Mouse (Mus musculus): Measurements from ENCODE around the gene Tmem120b. TPM values are rescaled to one million over a fixed set of nuclear protein-coding genes. Genes with fewer than 3 reads are reported as not detected.
A peak's percentile ranks its signal among the peaks of the same experiment; 100 is the strongest.

Tmem120b gene
- polyA plus RNA-seq, 2 experiments = 13.8 to 21.0 TPM

- H3K4me2 ChIP-seq (replicated peaks; ENCODE audit: low read depth, low read length, severe bottlenecking) = no peak overlapping the region
- ATAC-seq (ENCODE audit: low FRiP score, low read depth) (peak; percentile 78), DNase-seq (ENCODE audit: low spot score) (peak; percentile 83)
- H3K9ac ChIP-seq (ENCODE audit: low read depth, low read length, severe bottlenecking) = no peak overlapping the region
- H3K27ac ChIP-seq (replicated peaks; ENCODE audit: low read depth, low read length) = no peak overlapping the region
- 16% methylated on average over 6 of the region's 6 CpGs for WGBS
- H3K36me3 ChIP-seq (ENCODE audit: control insufficient read depth, insufficient read depth, low read length) = no peaks in the 10 kb centered on the region
- H3K27me3 ChIP-seq (ENCODE audit: control insufficient read depth, insufficient read depth, low read length) = no peaks in the 10 kb centered on the region
- no peaks in the 10 kb centered on the region for H3K9me3 ChIP-seq (ENCODE audit: control insufficient read depth, low read length)
- no peak for TF ChIP-seq POLR2A (IDR thresholded peaks at IDR 0.05; ENCODE audit: borderline replicate concordance, extremely low read depth, insufficient read depth, insufficient read length)
- H3K4me3 ChIP-seq (replicated peaks; ENCODE audit: low read length) = no peak overlapping the region
- no peaks in the 10 kb centered on the region for H3K4me1 ChIP-seq (ENCODE audit: control insufficient read depth, insufficient read depth, low read length)
These were observed 720 bp upstream of the Tmem120b start for GRCm38 (mm10) chr5:123067395-123067995.

DNA sequence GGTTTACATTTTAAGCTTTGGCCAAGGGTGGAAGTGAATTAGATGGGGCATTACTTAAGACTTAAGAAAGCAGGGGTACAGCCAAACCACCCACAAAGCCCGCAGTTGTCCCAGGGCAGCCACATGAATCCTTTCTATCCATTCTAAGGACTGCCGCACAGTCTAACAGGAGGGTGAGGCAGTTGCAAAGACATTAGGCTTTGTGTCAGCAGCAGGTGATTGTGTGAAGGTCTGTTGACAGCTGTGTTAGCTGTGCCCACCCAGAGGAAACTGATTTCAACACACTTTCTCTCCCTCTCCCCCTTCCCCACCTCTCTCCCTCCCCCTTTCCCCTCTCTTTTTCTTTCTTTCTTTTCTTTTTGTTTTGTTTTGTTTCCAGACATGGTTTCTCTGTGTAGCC is 499 bp downstream of the Tmem120b start:
- no peaks in the 10 kb centered on the region for H3K27me3 ChIP-seq (ENCODE audit: control insufficient read depth, insufficient read depth, low read length)
- no peak overlapping the region for H3K27ac ChIP-seq (replicated peaks; ENCODE audit: low read depth, low read length)
- no peak for ATAC-seq (ENCODE audit: low FRiP score, low read depth)
- 97% methylated on average over 2 of the region's 2 CpGs for WGBS
- H3K4me2 ChIP-seq (replicated peaks; ENCODE audit: low read depth, low read length, severe bottlenecking) = no peak overlapping the region
- H3K9me3 ChIP-seq (ENCODE audit: control insufficient read depth, low read length) = no peaks in the 10 kb centered on the region
- no peaks in the 10 kb centered on the region for H3K4me1 ChIP-seq (ENCODE audit: control insufficient read depth, insufficient read depth, low read length)
- no peak for TF ChIP-seq POLR2A (IDR thresholded peaks at IDR 0.05; ENCODE audit: borderline replicate concordance, extremely low read depth, insufficient read depth, insufficient read length)
- H3K9ac ChIP-seq (ENCODE audit: low read depth, low read length, severe bottlenecking) = no peak overlapping the region
- no peaks in the 10 kb centered on the region for H3K36me3 ChIP-seq (ENCODE audit: control insufficient read depth, insufficient read depth, low read length)
- no peak overlapping the region for H3K4me3 ChIP-seq (replicated peaks; ENCODE audit: low read length)
- no peak for DNase-seq (ENCODE audit: low spot score)

- peaks cover 24% of the 10 kb centered on the region for H3K4me1 ChIP-seq (ENCODE audit: control insufficient read depth, insufficient read depth, low read length)
- peak overlapping the region; percentile 77 for H3K4me3 ChIP-seq (replicated peaks; ENCODE audit: low read length)
- 11% methylated on average over 27 of the region's 45 CpGs for WGBS
- no peaks in the 10 kb centered on the region for H3K9me3 ChIP-seq (ENCODE audit: control insufficient read depth, low read length)
- peak overlapping the region; percentile 93 for H3K4me2 ChIP-seq (replicated peaks; ENCODE audit: low read depth, low read length, severe bottlenecking)
- H3K27ac ChIP-seq (replicated peaks; ENCODE audit: low read depth, low read length) = peak overlapping the region; percentile 71
- ATAC-seq (ENCODE audit: low FRiP score, low read depth) = peak; percentile 95
- TF ChIP-seq POLR2A (IDR thresholded peaks at IDR 0.05; ENCODE audit: borderline replicate concordance, extremely low read depth, insufficient read depth, insufficient read length) = peak; percentile 63; the same call in 1 of the 2 replicates
- peak; percentile 92 for DNase-seq (ENCODE audit: low spot score)
- peak overlapping the region; percentile 68 for H3K9ac ChIP-seq (ENCODE audit: low read depth, low read length, severe bottlenecking)
- no peaks in the 10 kb centered on the region for H3K27me3 ChIP-seq (ENCODE audit: control insufficient read depth, insufficient read depth, low read length)
- no peaks in the 10 kb centered on the region for H3K36me3 ChIP-seq (ENCODE audit: control insufficient read depth, insufficient read depth, low read length)
These were observed 7.6 kb downstream of the Tmem120b start for GRCm38 (mm10) chr5:123075576-123076418.

DNA sequence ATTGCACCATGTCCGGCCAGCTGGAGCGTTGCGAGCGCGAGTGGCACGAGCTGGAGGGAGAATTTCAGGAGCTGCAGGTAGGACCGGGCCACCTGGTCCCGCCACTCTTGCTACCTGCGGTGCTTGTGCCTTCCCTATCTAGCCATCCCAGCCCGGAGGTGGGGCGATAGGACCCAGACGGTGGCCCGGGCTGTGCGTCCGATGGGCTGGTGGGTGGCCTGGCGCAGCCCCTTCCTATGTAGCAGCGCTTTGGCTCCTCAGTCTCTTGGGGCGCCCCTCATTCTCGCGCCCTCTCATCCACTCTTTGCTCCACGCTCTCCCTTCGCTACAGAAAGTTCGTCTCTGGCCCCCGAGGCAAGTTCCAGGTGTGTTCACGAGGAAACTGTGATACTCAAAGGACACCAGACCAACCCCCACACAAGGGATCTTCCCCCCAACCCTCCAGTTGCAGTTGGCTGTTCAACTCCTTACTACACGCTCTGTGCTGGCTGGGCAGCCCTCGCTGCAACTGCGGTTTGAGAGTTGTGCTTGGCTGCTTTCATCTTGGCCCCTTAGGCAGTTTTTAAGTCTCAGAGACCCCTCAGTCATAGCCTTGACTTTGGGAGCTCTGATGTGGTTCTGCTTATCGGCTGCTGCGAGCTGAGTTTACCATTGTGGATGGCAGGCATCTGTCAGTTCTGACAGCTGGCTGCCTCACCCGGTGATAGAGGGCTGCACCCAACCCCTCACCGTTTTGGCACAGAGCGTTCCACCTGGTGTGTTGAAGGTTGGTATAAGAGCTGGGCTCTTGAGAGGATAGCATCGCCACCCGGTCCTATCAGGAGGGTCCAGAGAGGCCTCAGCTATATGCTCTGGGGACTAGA is 8.4 kb downstream of the Tmem120b start:
- Histone ChIP-seq H3K9ac (ENCODE audit: low read depth, low read length, severe bottlenecking) (peak overlapping the region; percentile 68), H3K27ac (replicated peaks; ENCODE audit: low read depth, low read length) (peak overlapping the region; percentile 71), H3K9me3 (ENCODE audit: control insufficient read depth, low read length) (no peaks in the 10 kb centered on the region), H3K4me1 (ENCODE audit: control insufficient read depth, insufficient read depth, low read length) (peaks cover 24% of the 10 kb centered on the region), H3K4me2 (replicated peaks; ENCODE audit: low read depth, low read length, severe bottlenecking) (peak overlapping the region; percentile 93), H3K27me3 (ENCODE audit: control insufficient read depth, insufficient read depth, low read length) (no peaks in the 10 kb centered on the region), H3K36me3 (ENCODE audit: control insufficient read depth, insufficient read depth, low read length) (no peaks in the 10 kb centered on the region), H3K4me3 (replicated peaks; ENCODE audit: low read length) (peak overlapping the region; percentile 77)
- DNase-seq (ENCODE audit: low spot score) = peak; percentile 45
- ATAC-seq (ENCODE audit: low FRiP score, low read depth) = peak; percentile 80
- 4% methylated on average over 24 of the region's 35 CpGs for WGBS
- no peak for TF ChIP-seq POLR2A (IDR thresholded peaks at IDR 0.05; ENCODE audit: borderline replicate concordance, extremely low read depth, insufficient read depth, insufficient read length)

GRCm38 (mm10) chr5:123079568-123079967 is 11.4 kb downstream of the Tmem120b start:
- H3K36me3 ChIP-seq (ENCODE audit: control insufficient read depth, insufficient read depth, low read length) = no peaks in the 10 kb centered on the region
- WGBS = 72% methylated on average over 1 of the region's 1 CpGs
- H3K4me2 ChIP-seq (replicated peaks; ENCODE audit: low read depth, low read length, severe bottlenecking) = no peak overlapping the region
- H3K4me1 ChIP-seq (ENCODE audit: control insufficient read depth, insufficient read depth, low read length) = peaks cover 24% of the 10 kb centered on the region
- DNase-seq (ENCODE audit: low spot score) (no peak), ATAC-seq (ENCODE audit: low FRiP score, low read depth) (no peak)
- no peak overlapping the region for H3K27ac ChIP-seq (replicated peaks; ENCODE audit: low read depth, low read length)
- H3K9me3 ChIP-seq (ENCODE audit: control insufficient read depth, low read length) = no peaks in the 10 kb centered on the region
- no peak overlapping the region for H3K4me3 ChIP-seq (replicated peaks; ENCODE audit: low read length)
- no peak overlapping the region for H3K9ac ChIP-seq (ENCODE audit: low read depth, low read length, severe bottlenecking)
- no peaks in the 10 kb centered on the region for H3K27me3 ChIP-seq (ENCODE audit: control insufficient read depth, insufficient read depth, low read length)
- TF ChIP-seq POLR2A (IDR thresholded peaks at IDR 0.05; ENCODE audit: borderline replicate concordance, extremely low read depth, insufficient read depth, insufficient read length) = no peak

Data from limb, embryonic 14.5 days (tissue).